Mouse (Mus musculus) limb, embryonic 12.5 days (tissue): Measurements from ENCODE around the gene Fbxw11. TPM values are rescaled to one million over a fixed set of nuclear protein-coding genes. Genes with fewer than 3 reads are reported as not detected.

ENCODE experiments used
- polyA plus RNA-seq: library from polyadenylated mRNA; unstranded; fragments of >200 nt; fragmentation: Nextera tagmentation; extraction: Ambion mirVana; gene quantifications from 2 replicates; pipeline ENCODE4 v1.2.1, GENCODE M21; 2016

Gene Fbxw11
- polyA plus RNA-seq, 1 experiment from 2014 or later, result 91.0 TPM

Other genes with a start within 250 kb of the Fbxw11 start
- 88.8 and 94.4 TPM in 2 replicates for gene Ubtd2, start 187.4 kb upstream of the Fbxw11 start, polyA plus RNA-seq
- 0.36 and 0.59 TPM in 2 replicates for gene Efcab9, start 110.6 kb upstream of the Fbxw11 start, polyA plus RNA-seq
- 2.4 and 2.6 TPM in 2 replicates for gene Stk10, start 109.4 kb upstream of the Fbxw11 start, polyA plus RNA-seq
- not detected in 2 replicates for gene Smim23, start 181.9 kb downstream of the Fbxw11 start, polyA plus RNA-seq